Mouse (Mus musculus) effector memory CD4-positive, alpha-beta T cell, adult 5 months (primary cell): ENCODE data around the gene Pm20d2. TPM values are rescaled to one million over a fixed set of nuclear protein-coding genes. Genes with fewer than 3 reads are reported as not detected.

Experiments
- polyA plus RNA-seq: library from polyadenylated mRNA; unstranded; fragments of 100-300 nt; shearing (Covaris generic); gene quantifications from one replicate; pipeline ENCODE4 v1.2.1, GENCODE M21; 2017

The Pm20d2 gene
- polyA plus RNA-seq: not detected

GRCm38 (mm10) chr4:33189735-33190036, at the start of gene Pm20d2:
Gene Pm20d2 (minus strand): TSS chr4:33189737.

GRCm38 (mm10) chr4:33208881-33209841, 19.6 kb upstream of the Pm20d2 start, which contains the start of gene Srsf12:
Gene Srsf12 (plus strand): TSS chr4:33208991.

GRCm38 (mm10) chr4:33132221-33132620, 57.3 kb downstream of the Pm20d2 start, which contains the start of gene Gabrr1:
Gene Gabrr1 (plus strand): TSS chr4:33132521.

Other genes with a start within 250 kb of the Pm20d2 start
- 0.47 TPM for gene Ankrd6, start 238.9 kb downstream of the Pm20d2 start, polyA plus RNA-seq
- gene Rragd, start 206.7 kb downstream of the Pm20d2 start, polyA plus RNA-seq: 0.80 TPM
- gene Ube2j1, start 158.3 kb downstream of the Pm20d2 start, polyA plus RNA-seq: 236 TPM
- gene Gabrr2, start 126.7 kb downstream of the Pm20d2 start, polyA plus RNA-seq: 5.7 TPM
- not detected for gene Gabrr1, start 57.2 kb downstream of the Pm20d2 start, polyA plus RNA-seq
- 3.2 TPM for gene Srsf12, start 19.3 kb upstream of the Pm20d2 start, polyA plus RNA-seq
- 2,085 TPM for gene Pnrc1, start 100.4 kb upstream of the Pm20d2 start, polyA plus RNA-seq
- gene Rngtt, start 120.6 kb upstream of the Pm20d2 start, polyA plus RNA-seq: 64.2 TPM